Mouse (Mus musculus): ENCODE data around the gene Hebp2.
"Not testable (repeated sequence)": the region's sequence is repeated elsewhere in the genome, so short reads cannot be mapped to it uniquely, and the experiment has no call there.

Hebp2 gene

GRCm38 (mm10) chr10:18545813-18546235 is at the start of gene Hebp2:
Gene Hebp2 (minus strand): TSS chr10:18546076.
- peak; percentile 72 to 73 for DNase-seq (ENCODE audit: low spot score in 2 of 2)

DNA sequence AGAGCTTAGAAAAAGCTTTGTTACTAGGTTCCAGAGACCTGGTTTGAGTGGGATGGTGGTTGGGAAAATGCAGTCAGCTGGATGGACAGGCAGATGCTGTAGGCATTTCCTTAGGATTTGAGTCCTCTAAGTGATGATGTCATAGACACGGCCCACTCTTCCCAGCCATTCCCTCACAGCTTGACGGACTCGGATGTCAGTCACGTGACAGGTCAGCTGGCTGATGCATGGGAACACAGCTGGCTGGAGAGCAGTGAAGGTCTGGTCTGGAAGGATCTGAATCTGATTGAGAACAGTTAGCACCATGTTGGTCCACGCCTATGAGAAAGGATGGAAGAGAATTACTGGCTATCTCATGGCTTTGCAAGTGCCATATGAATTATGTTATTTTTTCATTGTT is 43.6 kb upstream of the Hebp2 start:
- no peak for DNase-seq (ENCODE audit: low spot score in 2 of 2)

- DNase-seq (ENCODE audit: low spot score in 2 of 2): no peak
Measured at GRCm38 (mm10) chr10:18584188-18584587, 38.3 kb upstream of the Hebp2 start.

DNA sequence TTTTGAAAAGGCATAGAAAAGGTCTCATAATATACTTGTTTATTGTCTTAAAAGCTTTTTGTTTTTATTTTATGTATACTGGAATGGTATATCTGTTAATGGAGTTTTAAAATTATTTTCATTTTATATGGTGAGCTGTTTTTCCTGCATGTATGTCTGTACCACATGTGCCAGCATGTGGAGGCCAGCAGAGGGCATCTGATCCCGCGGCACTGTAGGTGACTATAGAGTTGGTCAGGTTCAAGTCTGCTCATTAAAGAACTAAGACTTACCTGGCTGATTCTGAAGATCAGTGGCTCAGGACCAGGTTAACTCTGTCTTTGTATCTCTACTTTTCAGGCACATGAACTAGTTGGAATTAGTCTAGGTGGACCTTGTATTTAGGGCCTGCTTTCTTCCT is 26.7 kb upstream of the Hebp2 start:
- no peak for DNase-seq (ENCODE audit: low spot score in 2 of 2)

DNA sequence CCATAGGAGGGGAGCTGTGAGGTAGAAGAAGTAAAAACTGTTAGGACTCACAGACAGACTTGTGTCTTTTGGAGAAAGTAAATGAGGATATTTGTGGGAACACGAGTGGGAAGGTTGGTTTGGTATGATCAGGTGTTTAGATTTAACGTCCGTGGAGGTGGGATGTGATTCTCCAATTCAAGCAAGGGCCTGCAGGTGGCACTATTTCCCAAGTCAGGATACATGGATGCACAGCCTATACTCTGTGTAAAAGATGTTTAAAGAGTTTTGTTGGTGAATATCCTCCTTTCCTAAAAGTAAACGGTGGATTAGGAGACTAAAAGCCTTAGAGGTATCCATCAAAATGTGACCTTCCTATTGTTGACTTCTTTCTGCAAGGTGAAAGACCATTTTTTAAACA is 17.1 kb upstream of the Hebp2 start:
- peak in 1 of 2 experiments; percentile 37 for DNase-seq (ENCODE audit: low spot score in 2 of 2)

DNA sequence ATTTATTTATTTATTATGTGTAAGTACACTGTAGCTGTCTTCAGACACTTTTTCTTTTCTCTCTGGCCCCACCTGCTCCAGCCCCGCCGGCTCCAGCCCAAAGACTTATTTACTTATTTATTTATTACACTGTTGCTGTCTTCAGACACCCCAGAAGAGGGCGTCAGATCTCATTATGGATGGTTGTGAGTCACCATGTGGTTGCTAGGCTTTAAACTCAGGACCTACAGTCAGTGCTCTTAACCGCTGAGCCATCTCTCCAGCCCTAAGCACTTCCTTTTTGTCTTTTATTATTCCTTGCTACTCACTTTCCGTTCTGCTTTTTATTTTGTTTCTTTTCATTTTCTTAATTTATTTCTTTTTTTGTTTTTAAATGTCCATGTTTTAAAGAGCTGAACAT is 15.6 kb upstream of the Hebp2 start:
- no peak for DNase-seq (ENCODE audit: low spot score in 2 of 2)

DNA sequence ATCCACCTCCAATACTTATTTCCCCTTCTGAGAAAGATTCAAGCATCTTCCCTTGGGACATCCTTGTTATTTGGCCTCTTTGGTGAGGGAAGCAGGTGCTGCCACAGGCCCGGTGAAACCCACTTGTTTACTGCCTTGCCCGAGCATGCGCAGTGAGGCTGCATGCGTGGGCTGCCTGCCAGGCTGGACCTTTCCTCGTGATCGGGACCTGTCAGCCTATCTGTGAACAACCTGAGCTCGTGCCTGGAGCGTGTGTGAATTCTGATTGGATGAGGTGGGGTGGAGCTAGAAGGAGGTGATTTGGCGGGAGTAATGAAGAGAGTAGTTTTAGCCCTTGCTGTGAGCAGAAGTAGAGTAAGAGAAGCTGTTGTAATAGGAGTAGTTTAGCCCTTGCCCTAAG is 13.2 kb upstream of the Hebp2 start:
- not testable (repeated sequence) for DNase-seq (ENCODE audit: low spot score in 2 of 2)

- no peak for DNase-seq (ENCODE audit: low spot score in 2 of 2)
Measured at GRCm38 (mm10) chr10:18549321-18550216, 3.7 kb upstream of the Hebp2 start.

- DNase-seq (ENCODE audit: low spot score in 2 of 2): no peak
Measured at GRCm38 (mm10) chr10:18547381-18547780, 1.5 kb upstream of the Hebp2 start.

GRCm38 (mm10) chr10:18545309-18545708 is 567 bp downstream of the Hebp2 start:
- DNase-seq (ENCODE audit: low spot score in 2 of 2): no peak

GRCm38 (mm10) chr10:18536889-18537288 is 9.0 kb downstream of the Hebp2 start:
- DNase-seq (ENCODE audit: low spot score in 2 of 2): no peak

GRCm38 (mm10) chr10:18532293-18532692 is 13.6 kb downstream of the Hebp2 start:
- DNase-seq (ENCODE audit: low spot score in 2 of 2): no peak

DNA sequence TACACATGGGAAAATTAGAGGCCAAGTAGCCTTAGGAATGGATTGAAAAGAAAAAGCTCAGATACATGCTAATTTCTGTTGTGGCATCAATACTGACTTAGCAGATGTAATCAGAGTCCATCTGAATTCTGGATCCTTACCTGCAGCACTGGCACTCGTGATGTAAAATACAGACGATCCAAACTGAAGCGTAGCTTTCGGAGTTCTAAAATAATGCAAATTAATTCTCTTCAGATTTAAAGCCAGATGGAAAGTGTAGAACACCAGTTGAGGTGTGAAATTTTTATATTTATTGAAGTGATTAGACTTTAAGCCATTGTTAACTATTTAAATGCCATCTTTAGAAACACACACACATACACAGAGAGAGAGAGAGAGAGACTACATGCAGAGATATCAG is 15.7 kb downstream of the Hebp2 start:
- no peak for DNase-seq (ENCODE audit: low spot score in 2 of 2)

DNA sequence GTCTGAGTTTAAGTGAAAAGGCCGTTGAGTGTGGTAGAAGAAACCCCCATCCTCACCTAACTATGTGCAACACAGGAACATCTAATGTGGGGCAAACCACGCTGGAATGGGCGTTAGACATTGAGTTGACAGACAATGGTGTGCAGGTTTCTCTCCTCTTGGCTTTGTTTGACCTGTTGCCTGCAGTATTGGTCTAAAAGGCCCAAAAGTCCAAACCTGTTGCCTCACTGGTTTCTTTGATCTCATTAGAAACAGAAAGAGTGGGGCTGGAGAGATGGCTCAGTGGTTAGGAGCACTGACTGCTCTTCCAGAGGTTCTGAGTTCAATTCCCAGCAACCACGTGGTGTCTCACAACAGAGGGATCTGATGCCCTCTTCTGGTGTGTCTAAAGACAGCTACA is 16.7 kb downstream of the Hebp2 start:
- no peak for DNase-seq (ENCODE audit: low spot score in 2 of 2)

GRCm38 (mm10) chr10:18528475-18528874 is 17.4 kb downstream of the Hebp2 start:
- DNase-seq (ENCODE audit: low spot score in 2 of 2): no peak

- no peak for DNase-seq (ENCODE audit: low spot score in 2 of 2)
Measured at GRCm38 (mm10) chr10:18527766-18528165, 18.1 kb downstream of the Hebp2 start.

- DNase-seq (ENCODE audit: low spot score in 2 of 2): no peak
Measured at GRCm38 (mm10) chr10:18526851-18527675, 18.8 kb downstream of the Hebp2 start.

DNA sequence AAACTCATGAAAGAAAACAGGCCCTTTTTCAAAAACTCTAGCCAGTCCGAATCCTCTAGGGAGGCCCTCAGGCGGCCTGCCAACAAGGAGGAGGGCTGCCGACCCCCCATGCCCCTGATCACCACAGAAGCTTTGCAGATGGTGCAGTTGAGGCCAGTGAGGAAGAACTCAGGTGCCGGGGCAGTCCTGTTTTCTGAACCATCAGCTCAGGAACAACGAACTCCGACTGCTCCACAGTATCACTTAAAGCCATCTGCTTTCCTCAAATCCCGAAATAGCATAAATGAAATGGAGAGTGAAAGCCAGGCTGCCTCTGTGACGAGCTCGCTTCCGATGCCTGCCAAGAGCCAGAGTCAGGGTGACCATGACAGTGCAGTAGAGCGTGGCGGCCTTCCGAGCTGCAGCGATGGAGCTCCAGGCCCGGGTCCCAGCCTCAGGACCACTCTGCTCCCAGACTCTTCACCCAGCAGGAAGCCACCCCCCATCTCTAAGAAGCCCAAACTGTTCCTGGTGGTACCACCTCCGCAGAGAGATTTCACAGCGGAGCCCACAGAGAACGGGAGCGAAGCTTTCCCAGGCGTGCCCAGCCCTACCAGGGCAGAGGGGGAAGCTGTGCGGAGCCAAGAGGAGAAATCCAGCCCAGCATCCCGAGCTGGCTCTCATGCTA is 19.6 kb downstream of the Hebp2 start:
- no peak for DNase-seq (ENCODE audit: low spot score in 2 of 2)

DNA sequence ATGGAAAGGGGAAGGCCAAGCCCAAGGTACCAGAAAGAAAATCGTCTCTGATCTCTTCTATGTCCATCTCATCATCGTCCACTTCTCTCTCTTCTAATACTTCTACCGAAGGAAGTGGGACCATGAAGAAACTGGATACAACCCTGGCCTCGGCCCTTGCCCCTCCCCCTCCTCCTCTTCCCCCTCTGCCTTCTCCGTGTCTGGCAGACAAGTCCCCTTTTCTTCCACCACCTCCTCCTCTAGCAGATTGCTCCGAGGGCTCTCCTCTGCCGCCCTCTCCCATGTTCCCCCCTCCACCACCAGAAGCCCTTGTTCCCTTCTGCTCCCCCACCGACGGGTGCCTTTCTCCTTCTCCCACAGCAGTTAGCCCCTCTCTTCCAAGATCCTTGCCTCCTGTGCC is 20.1 kb downstream of the Hebp2 start:
- DNase-seq (ENCODE audit: low spot score in 2 of 2): no peak

GRCm38 (mm10) chr10:18525311-18525710 is 20.6 kb downstream of the Hebp2 start:
- no peak for DNase-seq (ENCODE audit: low spot score in 2 of 2)

DNA sequence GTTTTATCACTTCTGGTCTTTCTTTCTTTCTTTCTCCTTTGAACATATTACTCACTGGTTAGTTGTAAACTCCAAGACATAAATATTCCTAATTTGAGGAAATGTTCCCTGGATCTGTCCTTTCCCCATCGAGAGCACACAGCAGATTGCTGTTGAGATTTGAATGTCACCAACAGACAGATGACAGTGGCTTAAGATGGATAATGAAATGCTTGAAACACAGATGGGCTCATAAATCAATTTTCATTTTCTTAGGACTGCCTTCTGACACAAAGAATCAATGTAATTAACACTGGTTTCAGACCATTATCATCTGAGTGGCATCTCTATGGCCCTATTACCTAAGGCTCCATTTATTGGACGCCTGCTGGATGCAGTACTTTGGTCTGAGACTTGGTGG is 23.3 kb downstream of the Hebp2 start:
- no peak for DNase-seq (ENCODE audit: low spot score in 2 of 2)

DNA sequence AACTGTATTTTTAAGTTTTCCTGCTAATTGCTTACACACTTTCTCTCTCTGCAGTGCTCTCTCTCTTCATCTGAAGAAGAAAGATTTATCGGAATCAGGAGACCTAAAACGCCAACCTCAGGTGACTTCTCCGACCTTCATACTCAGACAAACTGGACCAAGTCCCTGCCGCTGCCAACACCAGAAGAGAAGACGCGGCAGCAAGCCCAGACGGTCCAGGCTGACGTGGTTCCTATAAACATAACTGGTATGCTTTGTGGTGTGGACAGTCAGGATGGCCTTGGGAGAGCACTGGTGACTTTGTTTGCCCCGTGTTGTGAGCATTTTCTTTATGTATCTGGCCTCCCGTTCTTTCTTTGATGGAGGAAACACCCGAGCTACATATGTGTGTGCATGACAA is 34.4 kb downstream of the Hebp2 start:
- DNase-seq (ENCODE audit: low spot score in 2 of 2): no peak
